In genomic region chr17:79022746-79023145, GRCm38 (mm10) we compare ENCODE assay signal across 17 mouse cellular contexts. TPM values are rescaled to one million over a fixed set of nuclear protein-coding genes. Genes with fewer than 3 reads are reported as not detected.
"Had no signal": no experiment of that assay in that cellular context is flagged by ENCODE, and none has a peak within 500 bp of the region (broad histone marks: within the 10 kb centered on the region; RNA-seq: fewer than 3 reads in every experiment).

No protein-coding gene starts in this region.

- H3K36me3 ChIP-seq: kidney, embryonic 15.5 days; limb, embryonic 10.5 days; liver, embryonic 15.5 days; midbrain, embryonic 13.5 days; neural tube, embryonic 15.5 days had no signal

- H3K27ac ChIP-seq: kidney, embryonic 15.5 days; left cerebral cortex, adult 2 months; limb, embryonic 10.5 days; liver, embryonic 15.5 days; midbrain, embryonic 13.5 days; neural tube, embryonic 15.5 days had no signal

- H3K4me3 ChIP-seq: kidney, embryonic 15.5 days; left cerebral cortex, adult 2 months; limb, embryonic 10.5 days; liver, embryonic 15.5 days; midbrain, embryonic 13.5 days; myocyte; neural tube, embryonic 15.5 days had no signal

- H3K9ac ChIP-seq: kidney, embryonic 15.5 days; liver, embryonic 15.5 days; midbrain, embryonic 13.5 days; neural tube, embryonic 15.5 days had no signal

- ATAC-seq: midbrain, embryonic 13.5 days had no signal

- DNase-seq: kidney, adult 18-20 months; kidney, postnatal 25 days; lung, adult 2 months; lung, postnatal 10 days; lung, postnatal 4 days; right cerebral cortex, adult 18-20 months; right cerebral cortex, postnatal 25 days; thymus, postnatal 25 days had no signal

- H3K4me2 ChIP-seq: kidney, embryonic 15.5 days; liver, embryonic 11.5 days; liver, embryonic 15.5 days; midbrain, embryonic 13.5 days; neural tube, embryonic 15.5 days had no signal

- H3K9me3 ChIP-seq: kidney, embryonic 15.5 days; limb, embryonic 10.5 days; liver, embryonic 15.5 days; midbrain, embryonic 13.5 days; neural tube, embryonic 15.5 days had no signal

RNA-seq across cellular contexts. Expression of gene Qpct, which starts 29.0 kb away (rescaled TPM):
- total RNA-seq: megakaryocyte-erythroid progenitor cell, adult 5-6 weeks had no signal
